8 mouse cellular contexts compared by ENCODE assay signal in the genomic region with DNA sequence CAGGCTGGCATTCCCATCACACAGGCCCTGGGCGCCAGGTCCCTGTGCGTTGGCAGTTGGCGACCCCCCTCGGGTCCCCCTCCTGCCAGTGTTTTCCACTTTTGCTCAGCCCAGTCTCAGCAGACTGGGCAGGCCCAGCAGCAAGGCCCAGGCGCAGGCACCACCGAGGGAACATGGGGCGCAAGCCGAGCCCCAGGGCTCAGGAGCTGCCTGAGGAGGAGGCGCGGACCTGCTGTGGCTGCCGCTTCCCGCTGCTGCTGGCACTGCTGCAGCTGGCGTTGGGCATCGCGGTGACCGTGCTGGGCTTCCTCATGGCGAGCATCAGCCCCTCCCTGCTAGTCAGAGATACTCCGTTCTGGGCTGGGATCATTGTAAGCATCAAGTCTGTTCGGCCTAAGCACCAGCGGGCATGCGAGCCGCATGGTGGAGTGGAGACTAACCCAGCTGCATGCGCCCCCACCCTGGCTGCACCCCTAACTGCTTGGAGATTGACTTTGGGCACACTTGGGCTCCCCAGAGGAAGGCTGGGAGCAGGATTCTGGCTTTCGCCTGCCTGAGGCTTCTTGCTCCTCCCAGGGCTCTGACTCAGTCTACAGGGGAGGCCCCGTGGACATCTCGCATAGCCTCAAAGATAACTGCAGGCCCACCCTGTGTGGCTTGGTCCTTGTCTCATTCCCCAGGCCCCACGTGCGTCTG. TPM values are rescaled to one million over a fixed set of nuclear protein-coding genes. Genes with fewer than 3 reads are reported as not detected.
A peak's percentile ranks its signal among the peaks of the same experiment; 100 is the strongest.
DNase-seq lines count a peak whose midpoint lies in the region; ATAC-seq and TF ChIP-seq lines count a peak whose summit lies in the region.

No protein-coding gene starts in this region.

- peak; percentile 2 to 11 for DNase-seq in thymus, postnatal 36 days
- no peak for DNase-seq in thymus, postnatal 14 days
- peak; percentile 65 for DNase-seq in fibroblast of lung, adult 2 months (ENCODE audit: low read depth)
- peak; percentile 82 for DNase-seq in limb, embryonic 14.5 days (ENCODE audit: low spot score)

- peak overlapping the region; percentile 90 for H3K27ac ChIP-seq in heart, embryonic 11.5 days (ENCODE audit: low read depth, low read length)
- H3K27ac ChIP-seq in kidney, embryonic 15.5 days, result peak overlapping the region; percentile 91
- peak overlapping the region; percentile 88 for H3K27ac ChIP-seq in limb, embryonic 14.5 days (replicated peaks; ENCODE audit: low read depth, low read length)
- H3K27ac ChIP-seq in midbrain, embryonic 16.5 days (ENCODE audit: low read length), result peak overlapping the region; percentile 89
- peak overlapping the region; percentile 23 for H3K27ac ChIP-seq in testis, adult 2 months (ENCODE audit: control insufficient read depth, insufficient read depth, low read depth, low read length)

- peak overlapping the region; percentile 90 for H3K9ac ChIP-seq in heart, embryonic 11.5 days (ENCODE audit: low read depth, low read length)
- H3K9ac ChIP-seq in kidney, embryonic 15.5 days, result peak overlapping the region; percentile 69
- peak overlapping the region; percentile 84 for H3K9ac ChIP-seq in limb, embryonic 14.5 days (ENCODE audit: low read depth, low read length, severe bottlenecking)
- peak overlapping the region; percentile 86 for H3K9ac ChIP-seq in midbrain, embryonic 16.5 days (ENCODE audit: low read depth, low read length)

- ATAC-seq in heart, embryonic 11.5 days (replicated peaks; ENCODE audit: insufficient number of reproducible peaks, low FRiP score, low TSS enrichment), result peak; percentile 74
- peak; percentile 96 for ATAC-seq in kidney, embryonic 15.5 days (replicated peaks; ENCODE audit: low FRiP score)
- peak; percentile 92 for ATAC-seq in limb, embryonic 14.5 days (ENCODE audit: low FRiP score, low read depth)
- peak; percentile 97 for ATAC-seq in midbrain, embryonic 16.5 days

- 8% methylated on average over 28 of the region's 28 CpGs for WGBS in heart, embryonic 11.5 days (ENCODE audit: insufficient replicate concordance)
- 6% methylated on average over 28 of the region's 28 CpGs for WGBS in kidney, embryonic 15.5 days
- 10% methylated on average over 27 of the region's 28 CpGs for WGBS in limb, embryonic 14.5 days
- WGBS in midbrain, embryonic 16.5 days, result 2% methylated on average over 27 of the region's 28 CpGs

- peaks cover 14% of the 10 kb centered on the region; the same call in 1 of the 2 replicates for H3K4me1 ChIP-seq in heart, embryonic 11.5 days (ENCODE audit: control insufficient read depth, insufficient read depth, low read length)
- peaks cover 20% of the 10 kb centered on the region for H3K4me1 ChIP-seq in kidney, embryonic 15.5 days
- peaks cover 8% of the 10 kb centered on the region for H3K4me1 ChIP-seq in limb, embryonic 14.5 days (ENCODE audit: control insufficient read depth, insufficient read depth, low read length)
- H3K4me1 ChIP-seq in midbrain, embryonic 16.5 days (ENCODE audit: control insufficient read depth, insufficient read depth, low read length), result peaks cover 15% of the 10 kb centered on the region; the same call in 1 of the 2 replicates
- H3K4me1 ChIP-seq in testis, adult 2 months (ENCODE audit: control insufficient read depth, insufficient read depth, low read length), result no peaks in the 10 kb centered on the region; the same call in 1 of the 2 replicates

- H3K36me3 ChIP-seq in heart, embryonic 11.5 days (ENCODE audit: control insufficient read depth, insufficient read depth, low read length), result no peaks in the 10 kb centered on the region
- H3K36me3 ChIP-seq in kidney, embryonic 15.5 days, result no peaks in the 10 kb centered on the region
- H3K36me3 ChIP-seq in limb, embryonic 14.5 days (ENCODE audit: control insufficient read depth, insufficient read depth, low read length), result no peaks in the 10 kb centered on the region
- H3K36me3 ChIP-seq in midbrain, embryonic 16.5 days (ENCODE audit: control insufficient read depth, insufficient read depth, low read length), result no peaks in the 10 kb centered on the region
- no peaks in the 10 kb centered on the region for H3K36me3 ChIP-seq in testis, adult 2 months (ENCODE audit: control insufficient read depth, insufficient read depth, low read length)

- H3K4me2 ChIP-seq in heart, embryonic 11.5 days, result peak overlapping the region; percentile 84
- H3K4me2 ChIP-seq in kidney, embryonic 15.5 days, result peak overlapping the region; percentile 78
- peak overlapping the region; percentile 73 for H3K4me2 ChIP-seq in limb, embryonic 14.5 days (replicated peaks; ENCODE audit: low read depth, low read length, severe bottlenecking)
- peak overlapping the region; percentile 86 for H3K4me2 ChIP-seq in midbrain, embryonic 16.5 days (ENCODE audit: low read length)

- no peaks in the 10 kb centered on the region for H3K9me3 ChIP-seq in heart, embryonic 11.5 days (replicated peaks; ENCODE audit: control insufficient read depth, low read length)
- no peaks in the 10 kb centered on the region for H3K9me3 ChIP-seq in kidney, embryonic 15.5 days (replicated peaks)
- H3K9me3 ChIP-seq in limb, embryonic 14.5 days (ENCODE audit: control insufficient read depth, low read length), result no peaks in the 10 kb centered on the region
- no peaks in the 10 kb centered on the region for H3K9me3 ChIP-seq in midbrain, embryonic 16.5 days (replicated peaks; ENCODE audit: control insufficient read depth, low read length, poor library complexity, severe bottlenecking)

- TF ChIP-seq CTCF in testis, adult 2 months (IDR thresholded peaks at IDR 0.05; ENCODE audit: control insufficient read depth, insufficient read depth, insufficient replicate concordance, low read depth, low read length), result no peak

- peak; percentile 91; the same call in 1 of the 2 replicates for TF ChIP-seq POLR2A in limb, embryonic 14.5 days (IDR thresholded peaks at IDR 0.05; ENCODE audit: borderline replicate concordance, extremely low read depth, insufficient read depth, insufficient read length)
- TF ChIP-seq POLR2A in testis, adult 2 months (IDR thresholded peaks at IDR 0.05; ENCODE audit: control insufficient read depth, low read depth, low read length), result no peak

- H3K27me3 ChIP-seq in heart, embryonic 11.5 days (ENCODE audit: control insufficient read depth, insufficient read depth, low read length), result no peaks in the 10 kb centered on the region
- no peaks in the 10 kb centered on the region for H3K27me3 ChIP-seq in kidney, embryonic 15.5 days
- no peaks in the 10 kb centered on the region for H3K27me3 ChIP-seq in limb, embryonic 14.5 days (ENCODE audit: control insufficient read depth, insufficient read depth, low read length)
- no peaks in the 10 kb centered on the region for H3K27me3 ChIP-seq in midbrain, embryonic 16.5 days (ENCODE audit: control insufficient read depth, insufficient read depth, low read depth, low read length)
- no peaks in the 10 kb centered on the region for H3K27me3 ChIP-seq in testis, adult 2 months (ENCODE audit: control insufficient read depth, insufficient read depth, low read length)

- H3K4me3 ChIP-seq in heart, embryonic 11.5 days (ENCODE audit: low read depth, low read length), result peak overlapping the region; percentile 58
- H3K4me3 ChIP-seq in kidney, embryonic 15.5 days (replicated peaks), result peak overlapping the region; percentile 52
- peak overlapping the region; percentile 45 for H3K4me3 ChIP-seq in limb, embryonic 14.5 days (replicated peaks; ENCODE audit: low read length)
- H3K4me3 ChIP-seq in midbrain, embryonic 16.5 days (ENCODE audit: low read depth, low read length), result peak overlapping the region; percentile 49
- peak overlapping the region; percentile 61 for H3K4me3 ChIP-seq in testis, adult 2 months (ENCODE audit: control insufficient read depth, low read depth, low read length)

RNA-seq across cellular contexts. Expression of gene Sspn, which starts 2.7 kb away (rescaled TPM):
- polyA plus RNA-seq in heart, embryonic 11.5 days (2014; fragmentation: Nextera tagmentation; extraction: Ambion mirVana), result 35.6 and 53.3 TPM in 2 replicates
- polyA plus RNA-seq in kidney, embryonic 15.5 days (2015; fragmentation: Nextera tagmentation; extraction: Ambion mirVana), result 10.2 and 11.8 TPM in 2 replicates
- 8.2 and 8.7 TPM in 2 replicates for polyA plus RNA-seq in limb, embryonic 14.5 days (2012; rRNA removed)
- 13.3 and 13.9 TPM in 2 replicates for polyA plus RNA-seq in limb, embryonic 14.5 days (2014; fragmentation: Nextera tagmentation; extraction: Ambion mirVana)
- 4.4 and 6.2 TPM in 2 replicates for polyA plus RNA-seq in midbrain, embryonic 16.5 days (2015; fragmentation: Nextera tagmentation; extraction: Ambion mirVana)
- 1.0 and 1.1 TPM in 2 replicates for polyA plus RNA-seq in testis, adult 2 months (2012; rRNA removed)

Comparison
In these comparisons a context has a peak if more than half of its experiments do, and no peak if none do; other contexts are left out.
1. H3K27ac ChIP-seq: peak in every context shown above with its lines; median percentile 91 in kidney, embryonic 15.5 days; 90 in heart, embryonic 11.5 days; 89 in midbrain, embryonic 16.5 days; 88 in limb, embryonic 14.5 days; 23 in testis, adult 2 months.